Mouse (Mus musculus): ENCODE measurements around the gene Dsel.
A peak's percentile ranks its signal among the peaks of the same experiment; 100 is the strongest.

The Dsel gene

GRCm38 (mm10) chr1:111864779-111865165, at the start of gene Dsel:
Gene Dsel (minus strand): TSS chr1:111864918.
- peak; percentile 77 for DNase-seq (ENCODE audit: low read depth)

GRCm38 (mm10) chr1:111911424-111911823, 46.7 kb upstream of the Dsel start:
- no peak for DNase-seq (ENCODE audit: low read depth)

- DNase-seq (ENCODE audit: low read depth), result no peak
Measured at GRCm38 (mm10) chr1:111883336-111883735, 18.6 kb upstream of the Dsel start.

GRCm38 (mm10) chr1:111875784-111876183, 11.1 kb upstream of the Dsel start:
- no peak for DNase-seq (ENCODE audit: low read depth)

- no peak for DNase-seq (ENCODE audit: low read depth)
Measured at GRCm38 (mm10) chr1:111873196-111873595, 8.5 kb upstream of the Dsel start.

GRCm38 (mm10) chr1:111865467-111865866, 749 bp upstream of the Dsel start:
- DNase-seq (ENCODE audit: low read depth), result no peak

GRCm38 (mm10) chr1:111864063-111864778, 497 bp downstream of the Dsel start:
- peak; percentile 62 for DNase-seq (ENCODE audit: low read depth)

- DNase-seq (ENCODE audit: low read depth), result no peak
Measured at GRCm38 (mm10) chr1:111857852-111858251, 6.9 kb downstream of the Dsel start.

- DNase-seq (ENCODE audit: low read depth), result no peak
Measured at GRCm38 (mm10) chr1:111852439-111852838, 12.3 kb downstream of the Dsel start.

GRCm38 (mm10) chr1:111833583-111834225, 31.0 kb downstream of the Dsel start:
- DNase-seq (ENCODE audit: low read depth), result no peak
